Mouse (Mus musculus): Measurements from ENCODE around the gene Shank2. TPM values are rescaled to one million over a fixed set of nuclear protein-coding genes. Genes with fewer than 3 reads are reported as not detected.
A peak's percentile ranks its signal among the peaks of the same experiment; 100 is the strongest.

The Shank2 gene
- polyA plus RNA-seq, 1 experiment from 2014 or later = 0.69 TPM

GRCm38 (mm10) chr7:144229421-144229820, 227.7 kb downstream of the Shank2 start:
- no peaks in the 10 kb centered on the region for H3K9me3 ChIP-seq (ENCODE audit: control insufficient read depth, low read length)
- H3K4me2 ChIP-seq (replicated peaks; ENCODE audit: low read depth) = no peak overlapping the region
- no peak overlapping the region for H3K4me3 ChIP-seq (ENCODE audit: low read depth, low read length)
- no peak overlapping the region for H3K27ac ChIP-seq (replicated peaks)
- WGBS = 24% methylated on average over 1 of the region's 1 CpGs
- H3K27me3 ChIP-seq (ENCODE audit: control insufficient read depth, insufficient read depth, low read length) = no peaks in the 10 kb centered on the region
- no peaks in the 10 kb centered on the region for H3K36me3 ChIP-seq (ENCODE audit: control insufficient read depth, insufficient read depth, low read length)
- DNase-seq (ENCODE audit: low spot score) (no peak), ATAC-seq (ENCODE audit: low FRiP score, low TSS enrichment) (no peak)
- no peak for TF ChIP-seq CTCF (IDR thresholded peaks at IDR 0.05; ENCODE audit: low read depth)
- TF ChIP-seq EP300 (optimal IDR thresholded peaks at IDR 0.05) = no peak
- no peak overlapping the region for H3K9ac ChIP-seq (ENCODE audit: low read length)
- H3K4me1 ChIP-seq (replicated peaks; ENCODE audit: control insufficient read depth, insufficient read depth) = no peaks in the 10 kb centered on the region

GRCm38 (mm10) chr7:144232132-144232706, 230.5 kb downstream of the Shank2 start:
- no peak overlapping the region for H3K4me2 ChIP-seq (replicated peaks; ENCODE audit: low read depth)
- no peak overlapping the region for H3K4me3 ChIP-seq (ENCODE audit: low read depth, low read length)
- no peaks in the 10 kb centered on the region for H3K27me3 ChIP-seq (ENCODE audit: control insufficient read depth, insufficient read depth, low read length)
- no peak overlapping the region for H3K9ac ChIP-seq (ENCODE audit: low read length)
- no peak for ATAC-seq (ENCODE audit: low FRiP score, low TSS enrichment)
- no peak for TF ChIP-seq EP300 (optimal IDR thresholded peaks at IDR 0.05)
- TF ChIP-seq CTCF (IDR thresholded peaks at IDR 0.05; ENCODE audit: low read depth) = no peak
- no peak overlapping the region for H3K27ac ChIP-seq (replicated peaks)
- no peaks in the 10 kb centered on the region for H3K9me3 ChIP-seq (ENCODE audit: control insufficient read depth, low read length)
- H3K36me3 ChIP-seq (ENCODE audit: control insufficient read depth, insufficient read depth, low read length) = no peaks in the 10 kb centered on the region
- no peak for DNase-seq (ENCODE audit: low spot score)
- no peaks in the 10 kb centered on the region for H3K4me1 ChIP-seq (replicated peaks; ENCODE audit: control insufficient read depth, insufficient read depth)
- WGBS = 62% methylated on average over 5 of the region's 5 CpGs

GRCm38 (mm10) chr7:144233479-144233878, 231.8 kb downstream of the Shank2 start:
- H3K9me3 ChIP-seq (ENCODE audit: control insufficient read depth, low read length) = no peaks in the 10 kb centered on the region
- H3K4me2 ChIP-seq (replicated peaks; ENCODE audit: low read depth) = no peak overlapping the region
- no peaks in the 10 kb centered on the region for H3K27me3 ChIP-seq (ENCODE audit: control insufficient read depth, insufficient read depth, low read length)
- no peak overlapping the region for H3K4me3 ChIP-seq (ENCODE audit: low read depth, low read length)
- TF ChIP-seq CTCF (IDR thresholded peaks at IDR 0.05; ENCODE audit: low read depth) (no peak), EP300 (optimal IDR thresholded peaks at IDR 0.05) (no peak)
- peak; percentile 73 for DNase-seq (ENCODE audit: low spot score)
- peak; percentile 93 for ATAC-seq (ENCODE audit: low FRiP score, low TSS enrichment)
- WGBS = 52% methylated on average over 8 of the region's 8 CpGs
- 0 out of 2 replicates have a peak overlapping the region, but pooled peaks have one; percentile 24 for H3K27ac ChIP-seq (replicated peaks)
- H3K9ac ChIP-seq (ENCODE audit: low read length) = no peak overlapping the region
- H3K36me3 ChIP-seq (ENCODE audit: control insufficient read depth, insufficient read depth, low read length) = no peaks in the 10 kb centered on the region
- H3K4me1 ChIP-seq (replicated peaks; ENCODE audit: control insufficient read depth, insufficient read depth) = no peaks in the 10 kb centered on the region

- TF ChIP-seq CTCF (IDR thresholded peaks at IDR 0.05; ENCODE audit: low read depth) (peak; percentile 57), EP300 (optimal IDR thresholded peaks at IDR 0.05) (no peak)
- Histone ChIP-seq H3K4me3 (ENCODE audit: low read depth, low read length) (no peak overlapping the region), H3K9me3 (ENCODE audit: control insufficient read depth, low read length) (no peaks in the 10 kb centered on the region), H3K27me3 (ENCODE audit: control insufficient read depth, insufficient read depth, low read length) (no peaks in the 10 kb centered on the region), H3K4me2 (replicated peaks; ENCODE audit: low read depth) (no peak overlapping the region), H3K36me3 (ENCODE audit: control insufficient read depth, insufficient read depth, low read length) (no peaks in the 10 kb centered on the region), H3K27ac (replicated peaks) (0 out of 2 replicates have a peak overlapping the region, but pooled peaks have one; percentile 2), H3K9ac (ENCODE audit: low read length) (no peak overlapping the region), H3K4me1 (replicated peaks; ENCODE audit: control insufficient read depth, insufficient read depth) (no peaks in the 10 kb centered on the region)
- DNase-seq (ENCODE audit: low spot score) (peak; percentile 28), ATAC-seq (ENCODE audit: low FRiP score, low TSS enrichment) (no peak)
- 50% methylated on average over 5 of the region's 5 CpGs for WGBS
These were observed 233.1 kb downstream of the Shank2 start for GRCm38 (mm10) chr7:144234783-144235182.

- DNase-seq (ENCODE audit: low spot score) = no peak
- no peak overlapping the region for H3K4me2 ChIP-seq (replicated peaks; ENCODE audit: low read depth)
- ATAC-seq (ENCODE audit: low FRiP score, low TSS enrichment) = no peak
- H3K27ac ChIP-seq (replicated peaks) = no peak overlapping the region
- H3K27me3 ChIP-seq (ENCODE audit: control insufficient read depth, insufficient read depth, low read length) = no peaks in the 10 kb centered on the region
- no peak overlapping the region for H3K9ac ChIP-seq (ENCODE audit: low read length)
- 53% methylated on average over 4 of the region's 4 CpGs for WGBS
- H3K9me3 ChIP-seq (ENCODE audit: control insufficient read depth, low read length) = no peaks in the 10 kb centered on the region
- H3K4me3 ChIP-seq (ENCODE audit: low read depth, low read length) = no peak overlapping the region
- H3K36me3 ChIP-seq (ENCODE audit: control insufficient read depth, insufficient read depth, low read length) = no peaks in the 10 kb centered on the region
- H3K4me1 ChIP-seq (replicated peaks; ENCODE audit: control insufficient read depth, insufficient read depth) = no peaks in the 10 kb centered on the region
- no peak for TF ChIP-seq EP300 (optimal IDR thresholded peaks at IDR 0.05)
- TF ChIP-seq CTCF (IDR thresholded peaks at IDR 0.05; ENCODE audit: low read depth) = no peak
These were observed 233.8 kb downstream of the Shank2 start for GRCm38 (mm10) chr7:144235523-144235922.

- ATAC-seq (ENCODE audit: low FRiP score, low TSS enrichment) (no peak), DNase-seq (ENCODE audit: low spot score) (no peak)
- no peak for TF ChIP-seq EP300 (optimal IDR thresholded peaks at IDR 0.05)
- TF ChIP-seq CTCF (IDR thresholded peaks at IDR 0.05; ENCODE audit: low read depth) = no peak
- Histone ChIP-seq H3K4me2 (replicated peaks; ENCODE audit: low read depth) (no peak overlapping the region), H3K36me3 (ENCODE audit: control insufficient read depth, insufficient read depth, low read length) (no peaks in the 10 kb centered on the region), H3K27me3 (ENCODE audit: control insufficient read depth, insufficient read depth, low read length) (no peaks in the 10 kb centered on the region), H3K9ac (ENCODE audit: low read length) (no peak overlapping the region), H3K9me3 (ENCODE audit: control insufficient read depth, low read length) (no peaks in the 10 kb centered on the region), H3K27ac (replicated peaks) (no peak overlapping the region), H3K4me3 (ENCODE audit: low read depth, low read length) (no peak overlapping the region), H3K4me1 (replicated peaks; ENCODE audit: control insufficient read depth, insufficient read depth) (no peaks in the 10 kb centered on the region)
- WGBS = 72% methylated on average over 13 of the region's 13 CpGs
These were observed 235.1 kb downstream of the Shank2 start for GRCm38 (mm10) chr7:144236802-144237201.
